Mouse (Mus musculus): ENCODE results near the gene Kazn.

Kazn gene

GRCm38 (mm10) chr4:142242164-142242563 lies 3.0 kb upstream of the Kazn start:
- in situ Hi-C loops (cut with MboI) = no loop called here

GRCm38 (mm10) chr4:142240874-142241273 lies 1.7 kb upstream of the Kazn start:
- in situ Hi-C loops (cut with MboI) = no loop called here

- in situ Hi-C loops (cut with MboI) = no loop called here
These were observed 538 bp downstream of the Kazn start for GRCm38 (mm10) chr4:142238486-142239239.

- in situ Hi-C loops (cut with MboI) = no loop called here
These were observed 1.2 kb downstream of the Kazn start for GRCm38 (mm10) chr4:142238041-142238440.

GRCm38 (mm10) chr4:142236681-142237080 lies 2.5 kb downstream of the Kazn start:
- in situ Hi-C loops (cut with MboI) = no loop called here

- in situ Hi-C loops (cut with MboI) = no loop called here
These were observed 3.8 kb downstream of the Kazn start for GRCm38 (mm10) chr4:142235426-142235825.

- in situ Hi-C loops (cut with MboI) = no loop called here
These were observed 4.4 kb downstream of the Kazn start for GRCm38 (mm10) chr4:142234828-142235227.

- in situ Hi-C loops (cut with MboI) = no loop called here
These were observed 10.2 kb downstream of the Kazn start for GRCm38 (mm10) chr4:142228821-142229575.

GRCm38 (mm10) chr4:142223898-142224645 lies 15.1 kb downstream of the Kazn start:
- in situ Hi-C loops (cut with MboI) = no loop called here

- in situ Hi-C loops (cut with MboI) = no loop called here
These were observed 16.8 kb downstream of the Kazn start for GRCm38 (mm10) chr4:142222385-142222784.

- in situ Hi-C loops (cut with MboI) = no loop called here
These were observed 17.5 kb downstream of the Kazn start for GRCm38 (mm10) chr4:142221757-142222072.

GRCm38 (mm10) chr4:142221025-142221756 lies 18.0 kb downstream of the Kazn start:
- in situ Hi-C loops (cut with MboI) = no loop called here

GRCm38 (mm10) chr4:142218997-142219396 lies 20.2 kb downstream of the Kazn start:
- in situ Hi-C loops (cut with MboI) = no loop called here

GRCm38 (mm10) chr4:142217048-142217447 lies 22.2 kb downstream of the Kazn start:
- in situ Hi-C loops (cut with MboI) = no loop called here

- in situ Hi-C loops (cut with MboI) = no loop called here
These were observed 23.4 kb downstream of the Kazn start for GRCm38 (mm10) chr4:142215760-142216159.

GRCm38 (mm10) chr4:142214532-142214931 lies 24.7 kb downstream of the Kazn start:
- in situ Hi-C loops (cut with MboI) = no loop called here

GRCm38 (mm10) chr4:142212425-142212824 lies 26.8 kb downstream of the Kazn start:
- in situ Hi-C loops (cut with MboI) = no loop called here

- in situ Hi-C loops (cut with MboI) = no loop called here
These were observed 29.3 kb downstream of the Kazn start for GRCm38 (mm10) chr4:142209884-142210283.

GRCm38 (mm10) chr4:142209476-142209875 lies 29.7 kb downstream of the Kazn start:
- in situ Hi-C loops (cut with MboI) = no loop called here

GRCm38 (mm10) chr4:142205693-142206092 lies 33.5 kb downstream of the Kazn start:
- in situ Hi-C loops (cut with MboI) = no loop called here

- in situ Hi-C loops (cut with MboI) = no loop called here
These were observed 42.6 kb downstream of the Kazn start for GRCm38 (mm10) chr4:142196626-142197025.

- in situ Hi-C loops (cut with MboI) = no loop called here
These were observed 45.4 kb downstream of the Kazn start for GRCm38 (mm10) chr4:142193780-142194179.
